Mouse (Mus musculus): ENCODE results near the gene Kcns3. TPM values are rescaled to one million over a fixed set of nuclear protein-coding genes. Genes with fewer than 3 reads are reported as not detected.

The Kcns3 gene
- 8.5 and 10.3 TPM in 2 replicates for polyA plus RNA-seq (2015; fragmentation: Nextera tagmentation; extraction: Ambion mirVana)

DNA sequence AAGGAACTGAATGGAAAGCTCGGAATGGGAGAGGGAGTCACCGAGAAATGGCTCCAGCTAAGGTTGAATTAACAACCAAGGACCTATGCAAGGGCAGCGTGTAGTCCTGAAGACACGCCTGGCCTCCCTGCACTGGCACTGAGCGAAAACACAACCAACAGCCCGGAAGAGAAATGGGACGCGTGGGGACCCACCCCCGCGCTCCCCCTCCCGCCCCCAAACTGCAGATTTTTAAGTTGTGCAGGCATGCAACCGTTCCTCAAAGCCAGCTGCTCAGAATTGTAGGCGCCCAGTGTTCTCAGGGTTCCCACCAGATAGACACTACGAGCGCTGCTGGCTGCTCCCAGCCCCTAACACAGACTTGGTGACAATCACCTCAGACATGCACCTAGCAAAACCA is at the start of gene Kcns3:
Kcns3 (minus strand) TSS at position 42 of the 400 bp plus-strand sequence.
- Histone ChIP-seq H3K4me2 (ENCODE audit: low read depth, low read length) (peak within 1 kb of the TSS; percentile 90), H3K36me3 (ENCODE audit: control insufficient read depth, insufficient read depth, low read length) (no peaks in the 10 kb centered on the region), H3K27me3 (ENCODE audit: control insufficient read depth, insufficient read depth, low read depth, low read length) (peaks cover 22% of the 10 kb centered on the region), H3K4me3 (ENCODE audit: low read length) (peak within 1 kb of the TSS; percentile 61), H3K9ac (ENCODE audit: low read length) (peak within 1 kb of the TSS; percentile 67), H3K27ac (ENCODE audit: low read length) (peak within 1 kb of the TSS; percentile 64; the same call in 1 of the 2 replicates), H3K9me3 (ENCODE audit: control insufficient read depth, low read length) (no peaks in the 10 kb centered on the region), H3K4me1 (replicated peaks; ENCODE audit: control insufficient read depth, insufficient read depth, low read length) (peaks cover 3% of the 10 kb centered on the region; the same call in 1 of the 2 replicates)
- WGBS = 31% methylated on average over 15 of the region's 15 CpGs
- ATAC-seq (ENCODE audit: low read depth) = no peak

DNA sequence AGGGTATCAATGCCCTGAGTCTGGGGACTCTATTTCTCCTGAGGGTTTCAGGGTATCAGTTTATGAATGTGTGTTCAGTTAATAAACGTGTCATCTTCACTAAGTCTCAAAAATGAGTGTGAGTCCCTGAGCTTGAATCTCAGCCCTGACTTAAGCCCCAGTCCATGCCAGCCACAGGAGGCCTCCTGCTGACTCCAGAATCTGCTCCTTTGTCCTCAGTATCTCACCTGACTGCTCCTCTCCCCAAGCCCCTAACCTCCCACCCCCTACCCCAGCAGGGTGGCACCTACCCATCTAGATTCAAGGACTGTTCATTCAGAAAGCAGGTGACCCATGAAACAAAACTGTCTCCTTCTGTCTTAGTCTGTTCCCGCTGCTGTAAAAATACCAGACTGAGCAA is 47.7 kb upstream of the Kcns3 start:
- H3K4me3 ChIP-seq (ENCODE audit: low read length) = no peak overlapping the region
- no peak for ATAC-seq (ENCODE audit: low read depth)
- H3K4me2 ChIP-seq (ENCODE audit: low read depth, low read length) = no peak overlapping the region
- 45% methylated on average over 2 of the region's 2 CpGs for WGBS
- no peaks in the 10 kb centered on the region for H3K27me3 ChIP-seq (ENCODE audit: control insufficient read depth, insufficient read depth, low read depth, low read length)
- no peak overlapping the region for H3K27ac ChIP-seq (ENCODE audit: low read length)
- H3K36me3 ChIP-seq (ENCODE audit: control insufficient read depth, insufficient read depth, low read length) = no peaks in the 10 kb centered on the region
- no peaks in the 10 kb centered on the region for H3K4me1 ChIP-seq (replicated peaks; ENCODE audit: control insufficient read depth, insufficient read depth, low read length)
- no peaks in the 10 kb centered on the region for H3K9me3 ChIP-seq (ENCODE audit: control insufficient read depth, low read length)
- H3K9ac ChIP-seq (ENCODE audit: low read length) = no peak overlapping the region

DNA sequence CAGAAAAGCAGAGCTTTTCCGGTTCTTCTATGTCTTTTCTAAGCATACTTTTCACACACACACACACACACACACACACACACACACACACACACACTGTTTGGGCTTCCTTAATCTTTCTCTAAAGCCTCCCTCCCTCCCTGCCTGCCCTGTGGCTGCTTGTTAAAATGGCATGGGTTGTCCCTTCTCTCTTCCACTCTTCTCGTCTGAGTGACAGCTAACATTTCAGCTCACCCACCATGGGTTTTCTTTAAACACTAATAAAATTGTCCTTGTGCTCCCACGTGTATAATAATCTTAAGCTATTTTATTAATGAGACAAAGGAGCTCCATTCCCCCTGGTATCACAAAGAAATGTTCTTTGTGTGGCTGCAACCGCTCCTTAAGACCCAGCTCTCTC is 47.2 kb upstream of the Kcns3 start:
- no peak overlapping the region for H3K27ac ChIP-seq (ENCODE audit: low read length)
- H3K9ac ChIP-seq (ENCODE audit: low read length) = no peak overlapping the region
- H3K4me1 ChIP-seq (replicated peaks; ENCODE audit: control insufficient read depth, insufficient read depth, low read length) = no peaks in the 10 kb centered on the region
- no peaks in the 10 kb centered on the region for H3K9me3 ChIP-seq (ENCODE audit: control insufficient read depth, low read length)
- H3K4me3 ChIP-seq (ENCODE audit: low read length) = no peak overlapping the region
- no peak overlapping the region for H3K4me2 ChIP-seq (ENCODE audit: low read depth, low read length)
- no peak for ATAC-seq (ENCODE audit: low read depth)
- no peaks in the 10 kb centered on the region for H3K36me3 ChIP-seq (ENCODE audit: control insufficient read depth, insufficient read depth, low read length)
- 50% methylated on average over 3 of the region's 4 CpGs for WGBS
- H3K27me3 ChIP-seq (ENCODE audit: control insufficient read depth, insufficient read depth, low read depth, low read length) = no peaks in the 10 kb centered on the region

DNA sequence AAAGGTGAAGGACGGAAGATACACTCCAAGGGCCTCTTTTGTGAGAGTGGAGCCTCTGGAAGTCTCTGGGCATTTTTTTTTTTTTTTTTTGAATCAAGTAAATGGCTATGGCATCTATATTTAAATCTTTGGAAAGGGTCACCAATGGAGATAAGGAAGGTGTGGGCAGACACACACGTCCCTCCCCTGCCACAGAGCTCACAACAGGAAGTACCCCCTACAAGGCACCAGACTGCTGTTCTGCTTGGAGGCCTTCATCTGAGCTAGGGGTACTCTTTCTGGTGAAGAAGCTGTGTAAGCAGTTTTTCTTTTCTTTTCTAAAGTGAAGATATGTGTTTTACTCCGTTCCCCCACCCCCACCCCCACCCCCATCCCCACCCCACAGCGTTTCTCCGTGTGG is 46.0 kb upstream of the Kcns3 start:
- Histone ChIP-seq H3K4me3 (ENCODE audit: low read length) (no peak overlapping the region), H3K9me3 (ENCODE audit: control insufficient read depth, low read length) (no peaks in the 10 kb centered on the region), H3K4me1 (replicated peaks; ENCODE audit: control insufficient read depth, insufficient read depth, low read length) (no peaks in the 10 kb centered on the region), H3K27me3 (ENCODE audit: control insufficient read depth, insufficient read depth, low read depth, low read length) (no peaks in the 10 kb centered on the region), H3K27ac (ENCODE audit: low read length) (no peak overlapping the region), H3K4me2 (ENCODE audit: low read depth, low read length) (0 out of 2 replicates have a peak overlapping the region, but pooled peaks have one; percentile 49), H3K9ac (ENCODE audit: low read length) (no peak overlapping the region), H3K36me3 (ENCODE audit: control insufficient read depth, insufficient read depth, low read length) (no peaks in the 10 kb centered on the region)
- 43% methylated on average over 5 of the region's 5 CpGs for WGBS
- ATAC-seq (ENCODE audit: low read depth) = peak; percentile 27; the same call in 1 of the 2 replicates

DNA sequence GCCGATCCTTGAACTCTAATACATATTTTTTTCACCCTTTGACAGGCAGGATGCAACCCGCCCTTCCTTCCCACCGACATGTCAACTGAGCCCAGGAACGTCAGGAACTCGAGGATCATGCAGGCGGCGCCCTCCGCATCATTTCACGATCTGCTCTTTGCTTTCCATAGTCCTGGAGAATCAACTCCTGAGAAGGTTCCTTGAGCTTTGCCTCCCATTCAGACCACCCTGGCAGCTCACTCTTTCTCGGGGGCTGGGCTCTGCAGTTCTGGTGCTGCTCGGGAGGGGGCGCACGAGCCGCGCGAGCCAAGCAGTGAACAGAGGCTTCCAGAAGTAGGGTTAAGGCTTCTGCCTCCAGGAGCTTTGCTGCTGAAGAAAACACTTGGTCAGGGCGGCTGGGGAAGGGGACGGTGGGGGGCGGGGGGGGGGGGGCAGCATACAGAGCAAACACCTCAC is 45.3 kb upstream of the Kcns3 start:
- H3K4me3 ChIP-seq (ENCODE audit: low read length) = peak overlapping the region; percentile 24; the same call in 1 of the 2 replicates
- 2% methylated on average over 16 of the region's 19 CpGs for WGBS
- no peaks in the 10 kb centered on the region for H3K4me1 ChIP-seq (replicated peaks; ENCODE audit: control insufficient read depth, insufficient read depth, low read length)
- H3K27me3 ChIP-seq (ENCODE audit: control insufficient read depth, insufficient read depth, low read depth, low read length) = no peaks in the 10 kb centered on the region
- no peak overlapping the region for H3K27ac ChIP-seq (ENCODE audit: low read length)
- H3K36me3 ChIP-seq (ENCODE audit: control insufficient read depth, insufficient read depth, low read length) = no peaks in the 10 kb centered on the region
- ATAC-seq (ENCODE audit: low read depth) = peak; percentile 91
- H3K9me3 ChIP-seq (ENCODE audit: control insufficient read depth, low read length) = no peaks in the 10 kb centered on the region
- H3K9ac ChIP-seq (ENCODE audit: low read length) = no peak overlapping the region
- H3K4me2 ChIP-seq (ENCODE audit: low read depth, low read length) = peak overlapping the region; percentile 49

DNA sequence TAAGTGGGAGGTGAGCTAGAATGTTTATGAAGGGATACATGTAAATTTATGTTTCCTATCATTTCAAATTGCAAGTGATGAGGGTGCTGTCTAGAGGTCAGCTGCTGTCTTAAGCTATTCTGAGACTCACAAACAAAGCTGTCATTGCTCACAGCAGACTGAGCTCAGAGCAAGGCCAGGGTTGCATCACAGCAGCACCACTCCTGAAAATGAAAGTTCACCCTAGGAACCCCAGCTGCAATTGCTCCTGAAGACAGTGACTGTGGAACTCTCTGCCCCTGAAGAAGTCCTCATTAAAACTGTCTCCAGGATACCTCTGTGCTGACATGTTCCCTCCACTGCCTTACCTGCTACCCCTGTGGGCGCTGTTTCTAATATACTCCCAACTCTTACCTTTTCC is 44.2 kb upstream of the Kcns3 start:
- H3K27me3 ChIP-seq (ENCODE audit: control insufficient read depth, insufficient read depth, low read depth, low read length) = no peaks in the 10 kb centered on the region
- ATAC-seq (ENCODE audit: low read depth) = no peak
- 74% methylated on average over 1 of the region's 1 CpGs for WGBS
- no peak overlapping the region for H3K4me2 ChIP-seq (ENCODE audit: low read depth, low read length)
- H3K4me1 ChIP-seq (replicated peaks; ENCODE audit: control insufficient read depth, insufficient read depth, low read length) = no peaks in the 10 kb centered on the region
- no peak overlapping the region for H3K9ac ChIP-seq (ENCODE audit: low read length)
- H3K9me3 ChIP-seq (ENCODE audit: control insufficient read depth, low read length) = no peaks in the 10 kb centered on the region
- H3K4me3 ChIP-seq (ENCODE audit: low read length) = no peak overlapping the region
- H3K36me3 ChIP-seq (ENCODE audit: control insufficient read depth, insufficient read depth, low read length) = no peaks in the 10 kb centered on the region
- H3K27ac ChIP-seq (ENCODE audit: low read length) = no peak overlapping the region

DNA sequence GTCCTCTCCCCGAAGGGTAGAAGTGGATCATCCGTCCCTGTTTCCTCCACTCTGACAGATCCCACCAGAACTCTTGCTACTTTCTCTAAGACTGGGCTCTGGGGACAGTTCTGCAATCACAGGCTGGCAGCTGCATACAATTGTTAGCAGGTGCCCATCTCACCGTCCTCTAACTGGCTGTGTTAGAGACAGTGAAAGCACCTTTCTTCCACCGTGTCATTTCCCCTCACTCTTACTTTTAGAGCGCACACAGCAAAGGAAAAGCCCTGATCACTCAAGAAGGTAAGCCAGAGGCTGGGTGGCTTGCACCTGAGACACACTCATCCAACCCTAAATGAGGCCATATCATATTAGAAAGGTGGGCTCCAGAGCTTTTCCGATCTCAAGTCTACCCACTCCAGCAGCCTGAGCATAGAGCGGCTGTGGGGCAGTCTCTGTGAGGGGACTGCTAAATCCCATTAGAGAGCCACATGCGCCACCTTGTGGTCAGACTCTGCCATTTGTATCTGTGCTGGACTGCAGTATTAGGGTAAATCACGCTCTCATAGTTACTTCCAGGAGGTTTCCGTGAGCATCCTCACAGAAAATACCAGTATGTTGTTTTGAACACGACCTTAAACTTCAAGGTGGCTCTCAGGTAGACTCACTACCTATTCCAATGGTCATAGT is 27.8 kb upstream of the Kcns3 start:
- H3K4me1 ChIP-seq (replicated peaks; ENCODE audit: control insufficient read depth, insufficient read depth, low read length) = no peaks in the 10 kb centered on the region
- no peak overlapping the region for H3K9ac ChIP-seq (ENCODE audit: low read length)
- no peak overlapping the region for H3K4me3 ChIP-seq (ENCODE audit: low read length)
- peak overlapping the region; percentile 20 for H3K4me2 ChIP-seq (ENCODE audit: low read depth, low read length)
- no peaks in the 10 kb centered on the region for H3K9me3 ChIP-seq (ENCODE audit: control insufficient read depth, low read length)
- H3K36me3 ChIP-seq (ENCODE audit: control insufficient read depth, insufficient read depth, low read length) = no peaks in the 10 kb centered on the region
- no peak overlapping the region for H3K27ac ChIP-seq (ENCODE audit: low read length)
- WGBS = 15% methylated on average over 11 of the region's 11 CpGs
- peaks cover 3% of the 10 kb centered on the region; the same call in 1 of the 2 replicates for H3K27me3 ChIP-seq (ENCODE audit: control insufficient read depth, insufficient read depth, low read depth, low read length)
- peak; percentile 95 for ATAC-seq (ENCODE audit: low read depth)

DNA sequence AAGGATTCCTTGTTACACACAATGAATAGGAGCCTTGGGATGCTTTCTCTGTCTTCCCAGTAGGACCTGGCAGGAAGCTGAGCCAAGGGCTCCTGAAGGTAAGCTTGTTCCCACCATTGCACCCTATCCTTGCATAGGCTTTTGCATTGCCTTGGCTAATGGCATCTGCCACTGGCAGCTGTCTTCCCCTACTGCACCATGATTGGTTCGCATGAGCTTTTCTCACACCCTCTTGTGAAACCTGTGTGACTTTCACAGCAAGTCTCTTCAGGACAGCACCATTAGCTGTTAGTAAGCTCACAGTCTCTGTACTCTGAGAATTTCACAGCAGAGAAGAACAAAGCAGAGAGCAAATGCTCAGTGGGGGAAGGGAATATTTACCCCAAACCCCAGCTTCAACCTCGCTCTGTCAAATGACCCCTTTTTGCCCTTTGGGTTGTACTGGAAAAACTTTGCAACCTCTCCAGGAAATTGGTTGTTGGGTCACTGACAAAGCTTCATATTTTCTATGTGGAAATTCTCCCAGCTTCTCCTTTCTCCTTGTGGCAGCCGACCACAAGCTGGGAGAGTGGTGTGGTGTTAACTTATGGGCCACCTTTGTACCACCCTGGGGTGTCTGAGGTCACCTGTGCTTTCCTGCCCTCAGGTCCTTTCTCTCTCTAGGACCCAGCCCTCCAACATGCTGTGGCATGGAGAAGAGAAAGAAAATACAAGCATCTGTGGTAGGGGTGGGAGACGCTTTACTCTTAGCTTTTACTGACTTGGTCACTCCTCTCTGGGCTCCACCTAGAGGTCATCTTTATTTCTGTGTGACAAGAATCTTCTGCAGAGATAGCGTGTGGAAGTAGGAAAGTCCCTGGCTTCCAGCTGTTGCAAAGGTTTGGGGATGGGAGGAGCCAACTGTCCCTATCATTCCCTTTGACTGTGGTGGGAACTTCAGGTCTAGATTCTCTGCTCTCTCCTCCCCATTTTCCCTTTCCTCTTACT is 26.8 kb upstream of the Kcns3 start:
- Histone ChIP-seq H3K4me3 (ENCODE audit: low read length) (no peak overlapping the region), H3K27me3 (ENCODE audit: control insufficient read depth, insufficient read depth, low read depth, low read length) (peaks cover 3% of the 10 kb centered on the region; the same call in 1 of the 2 replicates), H3K27ac (ENCODE audit: low read length) (no peak overlapping the region), H3K9ac (ENCODE audit: low read length) (no peak overlapping the region), H3K4me1 (replicated peaks; ENCODE audit: control insufficient read depth, insufficient read depth, low read length) (no peaks in the 10 kb centered on the region), H3K9me3 (ENCODE audit: control insufficient read depth, low read length) (no peaks in the 10 kb centered on the region), H3K4me2 (ENCODE audit: low read depth, low read length) (peak overlapping the region; percentile 20; the same call in 1 of the 2 replicates), H3K36me3 (ENCODE audit: control insufficient read depth, insufficient read depth, low read length) (no peaks in the 10 kb centered on the region)
- WGBS = 26% methylated on average over 5 of the region's 5 CpGs
- ATAC-seq (ENCODE audit: low read depth) = no peak

DNA sequence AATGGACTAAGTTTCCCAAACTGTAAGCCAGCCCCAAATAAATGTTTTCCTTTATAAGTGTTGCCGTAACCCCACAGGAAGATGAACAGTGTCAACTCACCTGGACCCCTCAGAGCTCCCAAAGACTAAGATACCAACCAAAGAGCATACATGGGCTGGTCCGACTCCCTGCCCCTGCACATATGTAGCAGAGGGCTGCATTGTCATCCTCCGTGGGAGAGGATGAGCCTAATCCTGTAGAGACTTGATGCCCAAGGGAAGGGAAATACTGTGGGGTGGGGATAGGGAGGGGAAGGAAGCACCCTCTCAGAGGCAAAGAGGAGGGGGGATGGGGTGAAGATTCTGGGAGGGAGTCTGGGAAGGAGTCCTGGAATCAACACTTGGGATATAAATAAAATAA is 7.8 kb upstream of the Kcns3 start:
- H3K4me2 ChIP-seq (ENCODE audit: low read depth, low read length) = no peak overlapping the region
- H3K36me3 ChIP-seq (ENCODE audit: control insufficient read depth, insufficient read depth, low read length) = no peaks in the 10 kb centered on the region
- WGBS = 77% methylated on average over 3 of the region's 3 CpGs
- no peak overlapping the region for H3K9ac ChIP-seq (ENCODE audit: low read length)
- no peak overlapping the region for H3K27ac ChIP-seq (ENCODE audit: low read length)
- no peak for ATAC-seq (ENCODE audit: low read depth)
- H3K9me3 ChIP-seq (ENCODE audit: control insufficient read depth, low read length) = no peaks in the 10 kb centered on the region
- H3K27me3 ChIP-seq (ENCODE audit: control insufficient read depth, insufficient read depth, low read depth, low read length) = no peaks in the 10 kb centered on the region
- no peak overlapping the region for H3K4me3 ChIP-seq (ENCODE audit: low read length)
- no peaks in the 10 kb centered on the region for H3K4me1 ChIP-seq (replicated peaks; ENCODE audit: control insufficient read depth, insufficient read depth, low read length)
